Mouse (Mus musculus): ENCODE measurements around the gene Zfp423.

- TF ChIP-seq GATA1 (IDR thresholded peaks at IDR 0.05; ENCODE audit: low read length) (no peak), TAL1 (IDR thresholded peaks at IDR 0.05; ENCODE audit: low read length) (no peak)
These were observed 36.9 kb downstream of the Zfp423 start for GRCm38 (mm10) chr8:87922446-87922845.
